Mouse (Mus musculus): Measurements from ENCODE around the gene Abhd13. TPM values are rescaled to one million over a fixed set of nuclear protein-coding genes. Genes with fewer than 3 reads are reported as not detected.

The Abhd13 gene
- polyA plus RNA-seq, 1 experiment from 2014 or later: 13.2 TPM

DNA sequence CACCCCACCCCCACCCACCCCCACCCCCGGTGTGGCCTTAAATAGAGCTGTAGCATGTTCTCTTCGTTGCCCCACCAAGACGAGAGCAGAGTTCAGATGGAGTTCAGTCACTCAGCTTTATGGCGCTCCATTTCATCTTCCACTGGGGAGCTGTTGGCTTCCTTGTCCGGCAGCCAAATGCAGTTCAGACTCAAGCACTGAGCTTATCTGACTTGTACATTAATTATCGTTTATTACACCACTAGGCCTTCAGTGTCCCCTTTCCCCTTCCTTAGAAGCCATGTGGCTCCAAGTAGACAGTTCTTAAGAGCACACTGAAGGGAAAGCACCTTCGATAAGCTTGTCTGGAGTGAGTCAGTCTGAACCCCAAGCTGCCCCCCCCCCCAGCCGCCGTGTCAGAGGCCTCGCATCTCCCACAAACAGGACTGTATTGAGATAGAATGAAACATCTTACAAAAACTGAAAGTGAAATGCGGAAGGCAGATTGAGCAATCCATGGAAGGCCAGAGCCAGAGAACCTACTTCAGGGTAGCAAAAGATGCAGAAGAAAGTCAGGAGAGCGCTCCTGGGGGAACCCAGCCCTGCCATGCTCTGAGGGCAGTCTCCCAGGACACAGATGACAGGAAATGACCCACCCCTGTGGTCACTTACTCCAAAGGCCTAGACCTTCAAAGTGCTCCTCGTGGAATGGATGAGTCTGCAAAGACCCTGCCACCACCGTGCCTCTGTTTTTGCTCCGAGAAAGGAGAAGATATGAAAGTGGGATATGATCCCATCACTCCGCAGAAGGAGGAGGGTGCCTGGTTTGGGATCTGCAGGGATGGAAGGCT is 28.9 kb downstream of the Abhd13 start, which contains the start of gene Tnfsf13b:
TSS of gene Tnfsf13b (plus strand) at position 312 of the 830 bp plus-strand sequence.
- Histone ChIP-seq H3K9ac (ENCODE audit: low read length) (peak within 1 kb of the TSS; percentile 8; the same call in 1 of the 2 replicates), H3K27ac (replicated peaks) (no peak within 1 kb of the TSS), H3K4me2 (replicated peaks; ENCODE audit: low read depth) (peak within 1 kb of the TSS; percentile 59), H3K4me1 (replicated peaks; ENCODE audit: control insufficient read depth, insufficient read depth) (peaks cover 2% of the 10 kb centered on the region; the same call in 1 of the 2 replicates), H3K9me3 (ENCODE audit: control insufficient read depth, low read length) (no peaks in the 10 kb centered on the region), H3K4me3 (ENCODE audit: low read depth, low read length) (peak within 1 kb of the TSS; percentile 24), H3K36me3 (ENCODE audit: control insufficient read depth, insufficient read depth, low read length) (no peaks in the 10 kb centered on the region), H3K27me3 (ENCODE audit: control insufficient read depth, insufficient read depth, low read length) (no peaks in the 10 kb centered on the region)
- DNase-seq (ENCODE audit: low spot score) (peak; percentile 19), ATAC-seq (ENCODE audit: low FRiP score, low TSS enrichment) (0 out of 2 replicates have a peak, but pooled peaks have one; percentile 26)
- WGBS: 53% methylated on average over 16 of the region's 16 CpGs
- TF ChIP-seq EP300 (optimal IDR thresholded peaks at IDR 0.05) (no peak), CTCF (IDR thresholded peaks at IDR 0.05; ENCODE audit: low read depth) (no peak)

GRCm38 (mm10) chr8:10006986-10007659 is 29.6 kb downstream of the Abhd13 start:
- H3K27me3 ChIP-seq (ENCODE audit: control insufficient read depth, insufficient read depth, low read length): no peaks in the 10 kb centered on the region
- WGBS: 7% methylated on average over 29 of the region's 29 CpGs
- H3K4me1 ChIP-seq (replicated peaks; ENCODE audit: control insufficient read depth, insufficient read depth): peaks cover 2% of the 10 kb centered on the region; the same call in 1 of the 2 replicates
- H3K4me3 ChIP-seq (ENCODE audit: low read depth, low read length): peak overlapping the region; percentile 24
- peak overlapping the region; percentile 8; the same call in 1 of the 2 replicates for H3K9ac ChIP-seq (ENCODE audit: low read length)
- DNase-seq (ENCODE audit: low spot score) (peak; percentile 49), ATAC-seq (ENCODE audit: low FRiP score, low TSS enrichment) (no peak)
- TF ChIP-seq CTCF (IDR thresholded peaks at IDR 0.05; ENCODE audit: low read depth): no peak
- TF ChIP-seq EP300 (optimal IDR thresholded peaks at IDR 0.05): no peak
- no peaks in the 10 kb centered on the region for H3K36me3 ChIP-seq (ENCODE audit: control insufficient read depth, insufficient read depth, low read length)
- no peak overlapping the region for H3K27ac ChIP-seq (replicated peaks)
- peak overlapping the region; percentile 59 for H3K4me2 ChIP-seq (replicated peaks; ENCODE audit: low read depth)
- no peaks in the 10 kb centered on the region for H3K9me3 ChIP-seq (ENCODE audit: control insufficient read depth, low read length)

- Histone ChIP-seq H3K36me3 (ENCODE audit: control insufficient read depth, insufficient read depth, low read length) (no peaks in the 10 kb centered on the region), H3K4me2 (replicated peaks; ENCODE audit: low read depth) (peak overlapping the region; percentile 59), H3K4me1 (replicated peaks; ENCODE audit: control insufficient read depth, insufficient read depth) (peaks cover 2% of the 10 kb centered on the region; the same call in 1 of the 2 replicates), H3K9ac (ENCODE audit: low read length) (no peak overlapping the region), H3K27me3 (ENCODE audit: control insufficient read depth, insufficient read depth, low read length) (no peaks in the 10 kb centered on the region), H3K9me3 (ENCODE audit: control insufficient read depth, low read length) (no peaks in the 10 kb centered on the region), H3K4me3 (ENCODE audit: low read depth, low read length) (peak overlapping the region; percentile 24; the same call in 1 of the 2 replicates), H3K27ac (replicated peaks) (no peak overlapping the region)
- WGBS: 37% methylated on average over 6 of the region's 6 CpGs
- ATAC-seq (ENCODE audit: low FRiP score, low TSS enrichment) (no peak), DNase-seq (ENCODE audit: low spot score) (no peak)
- TF ChIP-seq CTCF (IDR thresholded peaks at IDR 0.05; ENCODE audit: low read depth): no peak
- no peak for TF ChIP-seq EP300 (optimal IDR thresholded peaks at IDR 0.05)
Observed at GRCm38 (mm10) chr8:10007660-10008028, 30.1 kb downstream of the Abhd13 start.

- no peaks in the 10 kb centered on the region for H3K27me3 ChIP-seq (ENCODE audit: control insufficient read depth, insufficient read depth, low read length)
- no peak overlapping the region for H3K27ac ChIP-seq (replicated peaks)
- H3K4me2 ChIP-seq (replicated peaks; ENCODE audit: low read depth): no peak overlapping the region
- no peak overlapping the region for H3K9ac ChIP-seq (ENCODE audit: low read length)
- H3K4me1 ChIP-seq (replicated peaks; ENCODE audit: control insufficient read depth, insufficient read depth): no peaks in the 10 kb centered on the region
- WGBS: 86% methylated on average over 1 of the region's 1 CpGs
- DNase-seq (ENCODE audit: low spot score): no peak
- no peaks in the 10 kb centered on the region for H3K9me3 ChIP-seq (ENCODE audit: control insufficient read depth, low read length)
- ATAC-seq (ENCODE audit: low FRiP score, low TSS enrichment): no peak
- H3K36me3 ChIP-seq (ENCODE audit: control insufficient read depth, insufficient read depth, low read length): no peaks in the 10 kb centered on the region
- H3K4me3 ChIP-seq (ENCODE audit: low read depth, low read length): no peak overlapping the region
- TF ChIP-seq CTCF (IDR thresholded peaks at IDR 0.05; ENCODE audit: low read depth) (no peak), EP300 (optimal IDR thresholded peaks at IDR 0.05) (no peak)
Observed at GRCm38 (mm10) chr8:10016252-10016651, 38.7 kb downstream of the Abhd13 start.

DNA sequence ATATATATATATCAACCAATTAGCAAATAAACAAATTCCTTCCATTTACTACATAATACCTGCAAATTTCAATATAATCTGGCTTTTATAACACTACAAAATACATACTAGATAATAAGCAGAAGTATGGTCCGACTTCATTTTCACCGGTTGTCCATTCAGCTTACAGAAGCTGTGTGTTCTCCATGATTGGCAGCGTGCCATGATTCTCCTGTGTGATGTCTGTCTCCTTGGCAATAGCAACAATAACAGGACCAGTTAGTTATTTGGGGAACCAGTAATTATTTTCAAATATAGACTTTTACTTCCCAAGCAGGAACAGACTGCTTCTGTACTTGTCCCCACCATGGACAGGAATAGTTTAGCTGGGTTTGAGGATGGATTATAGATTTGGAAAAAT is 39.7 kb downstream of the Abhd13 start:
- H3K4me2 ChIP-seq (replicated peaks; ENCODE audit: low read depth): no peak overlapping the region
- H3K27me3 ChIP-seq (ENCODE audit: control insufficient read depth, insufficient read depth, low read length): no peaks in the 10 kb centered on the region
- H3K36me3 ChIP-seq (ENCODE audit: control insufficient read depth, insufficient read depth, low read length): no peaks in the 10 kb centered on the region
- 56% methylated on average over 3 of the region's 3 CpGs for WGBS
- no peaks in the 10 kb centered on the region for H3K4me1 ChIP-seq (replicated peaks; ENCODE audit: control insufficient read depth, insufficient read depth)
- no peaks in the 10 kb centered on the region for H3K9me3 ChIP-seq (ENCODE audit: control insufficient read depth, low read length)
- TF ChIP-seq CTCF (IDR thresholded peaks at IDR 0.05; ENCODE audit: low read depth) (no peak), EP300 (optimal IDR thresholded peaks at IDR 0.05) (no peak)
- no peak overlapping the region for H3K27ac ChIP-seq (replicated peaks)
- H3K9ac ChIP-seq (ENCODE audit: low read length): no peak overlapping the region
- no peak overlapping the region for H3K4me3 ChIP-seq (ENCODE audit: low read depth, low read length)
- ATAC-seq (ENCODE audit: low FRiP score, low TSS enrichment) (no peak), DNase-seq (ENCODE audit: low spot score) (peak; percentile 18)

Data from stomach, postnatal 0 days (tissue).